Mouse (Mus musculus) kidney, postnatal 25 days (tissue): ENCODE results near the gene Col25a1.

Source experiments
- DNase-seq, 2 experiments: peaks; one replicate each; pipeline ENCODE4 v3.0.0; 2021; ENCODE audit warnings: mixed read lengths in 2 of 2

Gene Col25a1

GRCm38 (mm10) chr3:130131201-130131600, at the start of gene Col25a1:
TSS of gene Col25a1 (plus strand) at chr3:130131501.
- no peak for DNase-seq

- DNase-seq = no peak
These were observed 48.0 kb upstream of the Col25a1 start for GRCm38 (mm10) chr3:130083312-130083711.

GRCm38 (mm10) chr3:130086372-130087080, 44.8 kb upstream of the Col25a1 start:
- DNase-seq = no peak

- DNase-seq = no peak
These were observed 43.8 kb upstream of the Col25a1 start for GRCm38 (mm10) chr3:130087466-130087865.

- DNase-seq = no peak
These were observed 42.6 kb upstream of the Col25a1 start for GRCm38 (mm10) chr3:130088654-130089053.

- DNase-seq = no peak
These were observed 40.8 kb upstream of the Col25a1 start for GRCm38 (mm10) chr3:130090460-130090859.

- no peak for DNase-seq
These were observed 37.1 kb upstream of the Col25a1 start for GRCm38 (mm10) chr3:130094125-130094704.

- peak in 1 of 2 experiments; percentile 59 for DNase-seq
These were observed 36.0 kb upstream of the Col25a1 start for GRCm38 (mm10) chr3:130095160-130095781.

GRCm38 (mm10) chr3:130103486-130103885, 27.8 kb upstream of the Col25a1 start:
- peak in 1 of 2 experiments; percentile 55 for DNase-seq

- DNase-seq = no peak
These were observed 26.8 kb upstream of the Col25a1 start for GRCm38 (mm10) chr3:130104471-130104870.

GRCm38 (mm10) chr3:130116886-130117285, 14.4 kb upstream of the Col25a1 start:
- DNase-seq = no peak

- no peak for DNase-seq
These were observed 3.5 kb upstream of the Col25a1 start for GRCm38 (mm10) chr3:130127840-130128239.

- no peak for DNase-seq
These were observed 2.7 kb upstream of the Col25a1 start for GRCm38 (mm10) chr3:130128564-130128963.

- no peak for DNase-seq
These were observed 1.6 kb upstream of the Col25a1 start for GRCm38 (mm10) chr3:130129635-130130206.

- DNase-seq = no peak
These were observed 5.9 kb downstream of the Col25a1 start for GRCm38 (mm10) chr3:130137204-130137603.

GRCm38 (mm10) chr3:130137640-130138039, 6.3 kb downstream of the Col25a1 start:
- no peak for DNase-seq

- DNase-seq = no peak
These were observed 14.6 kb downstream of the Col25a1 start for GRCm38 (mm10) chr3:130145874-130146273.

- DNase-seq = no peak
These were observed 16.5 kb downstream of the Col25a1 start for GRCm38 (mm10) chr3:130147827-130148226.

GRCm38 (mm10) chr3:130149180-130149579, 17.9 kb downstream of the Col25a1 start:
- DNase-seq = no peak

- DNase-seq = no peak
These were observed 21.8 kb downstream of the Col25a1 start for GRCm38 (mm10) chr3:130153117-130153516.

GRCm38 (mm10) chr3:130157551-130157950, 26.2 kb downstream of the Col25a1 start:
- no peak for DNase-seq

- no peak for DNase-seq
These were observed 28.6 kb downstream of the Col25a1 start for GRCm38 (mm10) chr3:130159906-130160305.

GRCm38 (mm10) chr3:130160902-130161301, 29.6 kb downstream of the Col25a1 start:
- DNase-seq = no peak
